Mouse (Mus musculus) hindbrain, embryonic 14.5 days (tissue): ENCODE measurements around the gene Cyb561d1. TPM values are rescaled to one million over a fixed set of nuclear protein-coding genes. Genes with fewer than 3 reads are reported as not detected.

Source experiments
- ATAC-seq: fragments of 200-750 bp; cut with Nextera tagmentation; 2 replicates; pipeline ENCODE4 v1.8.0; 2017; ENCODE audit warnings: moderate number of reproducible peaks, mild to moderate bottlenecking, moderate TSS enrichment, moderate library complexity; ENCODE audit not compliant: low FRiP score
- DNase-seq: peaks from one replicate; pipeline ENCODE4 v3.0.0-alpha.2; 2015; ENCODE audit warnings: low spot score
- H3K27ac ChIP-seq: fragments of 300-500 bp; sonication (generic); 2 replicates; pipeline ENCODE4 v1.5.1; 2014; ENCODE audit warnings: mild to moderate bottlenecking, moderate library complexity
- H3K27me3 ChIP-seq: fragments of 300-500 bp; sonication (generic); 2 replicates; pipeline ENCODE4 v1.6.1; 2014; ENCODE audit warnings: mild to moderate bottlenecking, low read length, mixed read lengths; ENCODE audit not compliant: control insufficient read depth, insufficient read depth
- H3K36me3 ChIP-seq: fragments of 300-500 bp; sonication (generic); replicated peaks from 2 replicates; pipeline ENCODE4 v1.6.1; 2014; ENCODE audit not compliant: control insufficient read depth, insufficient read depth
- H3K4me1 ChIP-seq: fragments of 300-500 bp; sonication (generic); replicated peaks from 2 replicates; pipeline ENCODE4 v1.6.1; 2014; ENCODE audit warnings: antibody characterized with exemption, low read length, mixed read lengths; ENCODE audit not compliant: control insufficient read depth, insufficient read depth
- H3K4me2 ChIP-seq: fragments of 300-500 bp; sonication (generic); replicated peaks from 2 replicates; pipeline ENCODE4 v1.6.1; 2014; ENCODE audit warnings: mild to moderate bottlenecking, moderate library complexity
- H3K4me3 ChIP-seq: fragments of 300-500 bp; sonication (generic); replicated peaks from 2 replicates; pipeline ENCODE4 v1.5.1; 2014; ENCODE audit warnings: mild to moderate bottlenecking, low read length
- H3K9ac ChIP-seq: fragments of 300-500 bp; sonication (generic); 2 replicates; pipeline ENCODE4 v1.6.1; 2014
- H3K9me3 ChIP-seq: fragments of 300-500 bp; sonication (generic); 2 replicates; pipeline ENCODE4 v1.6.1; 2016; ENCODE audit warnings: low read length; ENCODE audit not compliant: control insufficient read depth
- WGBS: fragments of 180-500 bp; shearing (Covaris S2); extraction: QIAGEN DNeasy Blood & Tissue Kit; methylation state at CpG from one replicate; pipeline ENCODE4 v1.1.7; 2014; 5-methylcytosine and 5-hydroxymethylcytosine counted together
- polyA plus RNA-seq: library from polyadenylated mRNA; unstranded; fragments of >200 nt; fragmentation: Nextera tagmentation; extraction: Ambion mirVana; gene quantifications from 2 replicates; pipeline ENCODE4 v1.2.1, GENCODE M21; 2014

Cyb561d1 gene
- polyA plus RNA-seq, 1 experiment from 2014 or later: 2.7 TPM

- Histone ChIP-seq H3K9ac (no peak overlapping the region), H3K9me3 (no peaks in the 10 kb centered on the region), H3K4me2 (no peak overlapping the region), H3K27me3 (no peaks in the 10 kb centered on the region), H3K27ac (no peak overlapping the region), H3K4me1 (peaks cover 20% of the 10 kb centered on the region), H3K4me3 (no peak overlapping the region), H3K36me3 (peaks cover 66% of the 10 kb centered on the region)
- 93% methylated on average over 8 of the region's 8 CpGs for WGBS
- no peak for ATAC-seq
- no peak for DNase-seq
These were observed 4.6 kb upstream of the Cyb561d1 start for GRCm38 (mm10) chr3:108205601-108206000.

DNA sequence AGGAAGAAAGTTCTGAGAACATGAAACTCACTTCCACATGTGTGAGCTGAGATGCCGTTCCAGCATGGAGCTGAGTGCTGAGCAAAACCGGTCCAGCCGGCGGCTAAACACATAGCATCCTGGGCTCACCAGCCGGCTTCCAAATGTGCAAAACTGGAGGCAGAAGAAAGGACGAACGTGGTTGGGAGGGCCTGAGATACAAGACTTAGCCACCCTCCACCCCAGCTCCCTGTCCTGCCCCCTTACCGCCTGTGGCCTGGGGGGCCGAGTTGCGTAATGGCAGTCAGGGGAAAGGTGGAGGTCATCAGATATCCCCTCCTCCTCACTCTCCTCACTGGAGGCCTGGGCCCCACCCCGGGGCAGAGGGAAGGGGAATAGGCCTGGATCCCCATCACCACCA lies 3.5 kb upstream of the Cyb561d1 start:
- DNase-seq (no peak), ATAC-seq (no peak)
- Histone ChIP-seq H3K9me3 (no peaks in the 10 kb centered on the region), H3K36me3 (peaks cover 66% of the 10 kb centered on the region), H3K4me1 (peaks cover 24% of the 10 kb centered on the region), H3K4me2 (no peak overlapping the region), H3K27ac (no peak overlapping the region), H3K9ac (no peak overlapping the region), H3K4me3 (no peak overlapping the region), H3K27me3 (no peaks in the 10 kb centered on the region)
- 86% methylated on average over 11 of the region's 11 CpGs for WGBS

- Histone ChIP-seq H3K27me3 (no peaks in the 10 kb centered on the region), H3K36me3 (peaks cover 73% of the 10 kb centered on the region)
- DNase-seq: peak; percentile 77
These were observed 2.8 kb upstream of the Cyb561d1 start for GRCm38 (mm10) chr3:108203621-108204325.

GRCm38 (mm10) chr3:108203212-108203611 lies 2.2 kb upstream of the Cyb561d1 start:
- Histone ChIP-seq H3K36me3 (peaks cover 72% of the 10 kb centered on the region), H3K4me1 (peaks cover 11% of the 10 kb centered on the region)
- 95% methylated on average over 13 of the region's 13 CpGs for WGBS

More at GRCm38 (mm10) chr3:108203621-108204325, 2.8 kb upstream of the Cyb561d1 start:
- Histone ChIP-seq H3K27ac (no peak overlapping the region), H3K4me1 (peaks cover 17% of the 10 kb centered on the region), H3K9ac (no peak overlapping the region), H3K4me3 (no peak overlapping the region), H3K9me3 (no peaks in the 10 kb centered on the region), H3K4me2 (no peak overlapping the region)
- no peak for ATAC-seq
- WGBS: 85% methylated on average over 11 of the region's 11 CpGs

GRCm38 (mm10) chr3:108202506-108202905 lies 1.5 kb upstream of the Cyb561d1 start:
- no peak overlapping the region for H3K9ac ChIP-seq
- no peak for ATAC-seq
- H3K27ac ChIP-seq: no peak overlapping the region
- DNase-seq: no peak
- H3K4me2 ChIP-seq: no peak overlapping the region
- no peaks in the 10 kb centered on the region for H3K9me3 ChIP-seq
- no peaks in the 10 kb centered on the region for H3K27me3 ChIP-seq
- no peak overlapping the region for H3K4me3 ChIP-seq
- H3K36me3 ChIP-seq: peaks cover 65% of the 10 kb centered on the region
- H3K4me1 ChIP-seq: peaks cover 9% of the 10 kb centered on the region

More at GRCm38 (mm10) chr3:108203212-108203611, 2.2 kb upstream of the Cyb561d1 start:
- H3K4me3 ChIP-seq: no peak overlapping the region
- H3K27ac ChIP-seq: no peak overlapping the region
- H3K27me3 ChIP-seq: no peaks in the 10 kb centered on the region
- no peak overlapping the region for H3K4me2 ChIP-seq
- H3K9me3 ChIP-seq: no peaks in the 10 kb centered on the region
- no peak for ATAC-seq
- no peak for DNase-seq
- no peak overlapping the region for H3K9ac ChIP-seq

GRCm38 (mm10) chr3:108199231-108199630 lies 1.8 kb downstream of the Cyb561d1 start:
- Histone ChIP-seq H3K36me3 (peaks cover 32% of the 10 kb centered on the region), H3K4me3 (no peak overlapping the region), H3K4me2 (no peak overlapping the region), H3K4me1 (peaks cover 32% of the 10 kb centered on the region), H3K9ac (no peak overlapping the region), H3K27ac (no peak overlapping the region), H3K27me3 (no peaks in the 10 kb centered on the region), H3K9me3 (no peaks in the 10 kb centered on the region)
- ATAC-seq (no peak), DNase-seq (no peak)
- WGBS: 92% methylated on average over 6 of the region's 6 CpGs

DNA sequence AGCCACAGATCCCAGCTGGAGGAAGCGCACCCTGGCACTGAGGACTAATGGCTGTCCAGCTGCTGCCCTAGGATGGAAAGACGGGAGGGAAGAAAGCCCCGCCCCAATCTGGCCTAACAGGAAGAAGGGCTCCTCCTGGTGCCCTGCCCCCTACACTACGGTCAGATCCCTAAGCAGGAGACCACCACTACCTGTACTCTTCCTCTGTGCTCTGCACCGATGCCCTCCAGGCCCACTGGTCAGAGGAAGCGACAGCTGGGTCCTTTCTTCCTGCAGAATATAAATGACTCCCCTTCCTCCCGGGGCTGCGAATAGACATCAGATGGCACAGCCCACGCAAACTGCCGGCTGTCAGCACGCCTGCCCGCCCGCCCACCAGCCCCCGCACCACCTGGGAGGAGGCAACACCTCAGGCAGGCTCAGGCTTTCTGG lies 3.9 kb downstream of the Cyb561d1 start:
- ATAC-seq: peak; percentile 42
- Histone ChIP-seq H3K4me2 (peak overlapping the region; percentile 35), H3K36me3 (peaks cover 12% of the 10 kb centered on the region), H3K9ac (peak overlapping the region; percentile 44), H3K4me3 (no peak overlapping the region), H3K9me3 (no peaks in the 10 kb centered on the region), H3K27ac (peak overlapping the region; percentile 83), H3K27me3 (no peaks in the 10 kb centered on the region), H3K4me1 (peaks cover 35% of the 10 kb centered on the region)
- 17% methylated on average over 14 of the region's 14 CpGs for WGBS
- DNase-seq: peak; percentile 44

- Histone ChIP-seq H3K4me1 (peaks cover 35% of the 10 kb centered on the region), H3K27me3 (no peaks in the 10 kb centered on the region), H3K27ac (peak overlapping the region; percentile 83), H3K9ac (peak overlapping the region; percentile 17; the same call in 1 of the 2 replicates), H3K4me2 (no peak overlapping the region), H3K4me3 (no peak overlapping the region), H3K36me3 (peaks cover 16% of the 10 kb centered on the region), H3K9me3 (no peaks in the 10 kb centered on the region)
- DNase-seq (no peak), ATAC-seq (0 out of 2 replicates have a peak, but pooled peaks have one; percentile 14)
- WGBS: 65% methylated on average over 7 of the region's 7 CpGs
These were observed 4.9 kb downstream of the Cyb561d1 start for GRCm38 (mm10) chr3:108195941-108196590.

DNA sequence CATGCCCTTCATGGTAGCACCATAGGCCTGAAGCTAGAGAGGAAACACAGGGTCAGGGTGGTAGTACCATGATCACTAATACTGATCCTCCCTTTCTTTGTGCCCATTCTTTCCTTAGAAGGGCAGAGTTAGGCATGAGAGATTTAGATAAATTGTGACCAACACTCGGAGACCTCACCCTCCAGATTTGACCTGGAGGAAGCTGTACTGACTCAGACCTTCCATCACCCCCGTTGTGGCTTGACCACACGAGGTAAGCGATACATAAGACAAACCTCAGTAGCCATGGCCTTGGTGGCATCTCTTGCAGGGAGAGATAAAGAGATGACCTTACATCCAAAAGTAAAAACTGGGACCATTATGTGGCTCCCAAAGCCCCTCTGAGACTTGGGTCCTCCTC lies 5.7 kb downstream of the Cyb561d1 start:
- WGBS: 83% methylated on average over 4 of the region's 4 CpGs
- DNase-seq: no peak

More for the DNA sequence above, 5.7 kb downstream of the Cyb561d1 start:
- no peak overlapping the region for H3K4me2 ChIP-seq
- H3K36me3 ChIP-seq: peaks cover 16% of the 10 kb centered on the region
- H3K9ac ChIP-seq: no peak overlapping the region
- no peaks in the 10 kb centered on the region for H3K9me3 ChIP-seq
- no peaks in the 10 kb centered on the region for H3K27me3 ChIP-seq
- no peak overlapping the region for H3K4me3 ChIP-seq
- H3K27ac ChIP-seq: peak overlapping the region; percentile 83; the same call in 1 of the 2 replicates
- no peak for ATAC-seq
- peaks cover 28% of the 10 kb centered on the region for H3K4me1 ChIP-seq
